Mouse (Mus musculus) forebrain, postnatal 0 days (tissue): ENCODE measurements at regions not wholly inside any gene's neighbourhood (a gene's known extent, or its start where the extent isn't known, plus 50 kb on each side); places are given as distances from the start of the nearest gene placed in this dataset.
A peak's percentile ranks its signal among the peaks of the same experiment; 100 is the strongest.

ENCODE experiments used
- ATAC-seq: fragments of 200-750 bp; cut with Nextera tagmentation; 2 replicates; pipeline ENCODE4 v1.8.0; 2017; ENCODE audit warnings: mild to moderate bottlenecking, moderate library complexity
- DNase-seq: peaks from one replicate; pipeline ENCODE4 v3.0.0-alpha.2; 2015
- H3K27ac ChIP-seq: fragments of 300-500 bp; sonication (generic); 2 replicates; pipeline ENCODE4 v1.5.1; 2014; ENCODE audit warnings: low read depth, mild to moderate bottlenecking, antibody characterized with exemption, low read length, moderate library complexity, mixed read lengths
- H3K27me3 ChIP-seq: fragments of 300-500 bp; sonication (generic); 2 replicates; pipeline ENCODE4 v1.6.1; 2014; ENCODE audit warnings: mild to moderate bottlenecking, low read length, mixed read lengths; ENCODE audit not compliant: insufficient read depth
- H3K36me3 ChIP-seq: fragments of 300-500 bp; sonication (generic); 2 replicates; pipeline ENCODE4 v1.6.1; 2014; ENCODE audit warnings: mild to moderate bottlenecking, moderate library complexity; ENCODE audit not compliant: insufficient read depth
- H3K4me1 ChIP-seq: fragments of 300-500 bp; sonication (generic); 2 replicates; pipeline ENCODE4 v1.6.1; 2014; ENCODE audit warnings: antibody characterized with exemption; ENCODE audit not compliant: insufficient read depth
- H3K4me2 ChIP-seq: fragments of 300-500 bp; sonication (generic); 2 replicates; pipeline ENCODE4 v1.6.1; 2014; ENCODE audit warnings: low read depth, mild to moderate bottlenecking, moderate library complexity
- H3K4me3 ChIP-seq: fragments of 300-500 bp; sonication (generic); 2 replicates; pipeline ENCODE4 v1.5.1; 2014; ENCODE audit warnings: low read depth, low read length, mixed read lengths
- H3K9ac ChIP-seq: fragments of 300-500 bp; sonication (generic); 2 replicates; pipeline ENCODE4 v1.6.1; 2014; ENCODE audit warnings: mild to moderate bottlenecking
- H3K9me3 ChIP-seq: fragments of 300-500 bp; sonication (generic); 2 replicates; pipeline ENCODE4 v1.6.1; 2016; ENCODE audit warnings: low read length
- CTCF ChIP-seq: sonication (generic); IDR thresholded peaks from 2 replicates; pipeline ENCODE4 v1.5.1; 2016; ENCODE audit warnings: antibody characterized with exemption, control low read depth, low read depth
- WGBS: fragments of 180-500 bp; shearing (Covaris S2); extraction: QIAGEN DNeasy Blood & Tissue Kit; methylation state at CpG from one replicate; pipeline ENCODE4 v1.1.7; 2014; 5-methylcytosine and 5-hydroxymethylcytosine counted together

GRCm38 (mm10) chr11:24629431-24629830 is 551.6 kb downstream of the Bcl11a start:
- Histone ChIP-seq H3K27ac (no peak overlapping the region), H3K9me3 (no peaks in the 10 kb centered on the region), H3K27me3 (no peaks in the 10 kb centered on the region), H3K9ac (no peak overlapping the region), H3K36me3 (no peaks in the 10 kb centered on the region), H3K4me1 (no peaks in the 10 kb centered on the region), H3K4me2 (no peak overlapping the region), H3K4me3 (no peak overlapping the region)
- ATAC-seq (no peak), DNase-seq (no peak)
- no peak for TF ChIP-seq CTCF
- 63% methylated on average over 4 of the region's 4 CpGs for WGBS

- DNase-seq (no peak), ATAC-seq (no peak)
- Histone ChIP-seq H3K27me3 (no peaks in the 10 kb centered on the region), H3K4me3 (no peak overlapping the region), H3K4me1 (no peaks in the 10 kb centered on the region), H3K27ac (no peak overlapping the region), H3K4me2 (no peak overlapping the region), H3K9ac (no peak overlapping the region), H3K9me3 (no peaks in the 10 kb centered on the region), H3K36me3 (no peaks in the 10 kb centered on the region)
- TF ChIP-seq CTCF = no peak
- WGBS = 21% methylated on average over 1 of the region's 1 CpGs
Measured at GRCm38 (mm10) chr11:24630403-24630900, 552.6 kb downstream of the Bcl11a start.

- Histone ChIP-seq H3K9ac (no peak overlapping the region), H3K27ac (no peak overlapping the region), H3K4me3 (no peak overlapping the region), H3K9me3 (no peaks in the 10 kb centered on the region), H3K4me2 (no peak overlapping the region), H3K27me3 (no peaks in the 10 kb centered on the region), H3K36me3 (no peaks in the 10 kb centered on the region), H3K4me1 (no peaks in the 10 kb centered on the region)
- DNase-seq = peak; percentile 64
- 55% methylated on average over 2 of the region's 2 CpGs for WGBS
- peak; percentile 85 for ATAC-seq
- TF ChIP-seq CTCF = no peak
Measured at GRCm38 (mm10) chr11:24631651-24632050, 553.8 kb downstream of the Bcl11a start.

- ATAC-seq = no peak
- no peaks in the 10 kb centered on the region for H3K4me1 ChIP-seq
- H3K36me3 ChIP-seq = no peaks in the 10 kb centered on the region
- WGBS = 94% methylated on average over 4 of the region's 4 CpGs
- no peaks in the 10 kb centered on the region for H3K27me3 ChIP-seq
- TF ChIP-seq CTCF = no peak
- no peak overlapping the region for H3K4me3 ChIP-seq
- no peak overlapping the region for H3K9ac ChIP-seq
- DNase-seq = no peak
- H3K4me2 ChIP-seq = no peak overlapping the region
- H3K27ac ChIP-seq = no peak overlapping the region
- no peaks in the 10 kb centered on the region for H3K9me3 ChIP-seq
Measured at GRCm38 (mm10) chr11:24636716-24637115, 558.9 kb downstream of the Bcl11a start.

- no peak overlapping the region for H3K27ac ChIP-seq
- H3K9ac ChIP-seq = no peak overlapping the region
- WGBS = 38% methylated on average over 11 of the region's 11 CpGs
- DNase-seq = no peak
- no peaks in the 10 kb centered on the region for H3K36me3 ChIP-seq
- no peak overlapping the region for H3K4me2 ChIP-seq
- H3K4me3 ChIP-seq = no peak overlapping the region
- ATAC-seq = no peak
- H3K9me3 ChIP-seq = no peaks in the 10 kb centered on the region
- no peaks in the 10 kb centered on the region for H3K4me1 ChIP-seq
- no peak for TF ChIP-seq CTCF
- no peaks in the 10 kb centered on the region for H3K27me3 ChIP-seq
Measured at GRCm38 (mm10) chr11:24643439-24644109, 565.7 kb downstream of the Bcl11a start.

- H3K27ac ChIP-seq = no peak overlapping the region
- no peaks in the 10 kb centered on the region for H3K9me3 ChIP-seq
- WGBS = 79% methylated on average over 3 of the region's 3 CpGs
- ATAC-seq (no peak), DNase-seq (no peak)
- H3K4me3 ChIP-seq = no peak overlapping the region
- no peaks in the 10 kb centered on the region for H3K27me3 ChIP-seq
- no peak overlapping the region for H3K9ac ChIP-seq
- H3K4me1 ChIP-seq = no peaks in the 10 kb centered on the region
- no peak for TF ChIP-seq CTCF
- H3K4me2 ChIP-seq = no peak overlapping the region
- H3K36me3 ChIP-seq = no peaks in the 10 kb centered on the region
Measured at GRCm38 (mm10) chr11:24652852-24653251, 575.0 kb downstream of the Bcl11a start.

GRCm38 (mm10) chr11:24664082-24664481 is 586.2 kb downstream of the Bcl11a start:
- Histone ChIP-seq H3K4me1 (no peaks in the 10 kb centered on the region), H3K9ac (no peak overlapping the region)

More at GRCm38 (mm10) chr11:24664082-24664481, 586.2 kb downstream of the Bcl11a start:
- Histone ChIP-seq H3K36me3 (no peaks in the 10 kb centered on the region), H3K4me2 (no peak overlapping the region), H3K27ac (no peak overlapping the region), H3K27me3 (no peaks in the 10 kb centered on the region), H3K9me3 (no peaks in the 10 kb centered on the region), H3K4me3 (no peak overlapping the region)
- ATAC-seq (no peak), DNase-seq (no peak)
- 80% methylated on average over 4 of the region's 4 CpGs for WGBS
- no peak for TF ChIP-seq CTCF
